Mouse (Mus musculus): ENCODE data around the gene Disc1.
A peak's percentile ranks its signal among the peaks of the same experiment; 100 is the strongest.

Disc1 gene

GRCm38 (mm10) chr8:125183548-125184451 is 129.8 kb downstream of the Disc1 start:
- peak; percentile 68 to 74 for DNase-seq

GRCm38 (mm10) chr8:125184452-125184817 is 130.4 kb downstream of the Disc1 start:
- DNase-seq: no peak

DNA sequence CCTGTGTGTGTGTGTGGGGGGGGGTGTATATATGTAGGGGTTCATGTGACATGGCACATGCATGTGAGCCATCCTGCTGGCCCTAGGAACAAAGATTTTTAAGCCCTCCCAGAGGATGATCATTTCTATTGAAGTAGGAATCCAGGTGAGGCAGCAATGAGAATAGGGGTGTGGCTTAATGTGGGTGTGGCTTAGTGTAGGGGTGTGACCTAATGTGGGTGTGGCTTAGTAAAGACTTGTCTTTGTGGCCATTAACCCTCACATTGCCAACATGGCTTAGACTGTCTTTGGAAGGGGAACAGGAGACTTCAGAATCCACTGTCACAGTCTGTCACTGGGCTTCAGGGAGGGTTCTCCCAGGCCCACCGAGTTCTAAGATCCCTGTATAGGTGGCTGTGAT is 130.9 kb downstream of the Disc1 start:
- no peak for DNase-seq

GRCm38 (mm10) chr8:125187044-125187443 is 133.0 kb downstream of the Disc1 start:
- DNase-seq: no peak

DNA sequence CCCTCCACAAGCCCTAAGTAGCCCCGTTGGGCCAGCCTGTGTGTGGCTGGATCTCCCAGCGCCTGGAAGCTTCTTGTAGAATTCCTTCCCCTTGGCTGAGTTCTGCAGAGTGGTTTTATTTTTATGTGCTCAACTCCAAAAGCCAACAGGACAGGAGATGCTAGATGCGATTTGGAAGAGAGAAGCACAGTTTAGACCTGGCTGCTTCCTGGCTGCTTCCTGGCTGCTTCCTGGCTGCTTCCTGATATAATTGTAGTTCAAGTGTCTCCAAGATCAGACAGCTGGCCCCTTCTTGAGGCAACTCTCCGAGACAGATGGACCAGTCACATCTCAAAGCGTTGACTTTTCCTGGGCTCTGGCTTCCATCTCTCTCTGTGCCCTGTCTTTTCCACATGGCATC is 139.7 kb downstream of the Disc1 start:
- no peak for DNase-seq

- no peak for DNase-seq
Observed at GRCm38 (mm10) chr8:125195121-125195520, 141.1 kb downstream of the Disc1 start.

GRCm38 (mm10) chr8:125196573-125197094 is 142.6 kb downstream of the Disc1 start:
- DNase-seq: no peak

GRCm38 (mm10) chr8:125197341-125198002 is 143.5 kb downstream of the Disc1 start:
- DNase-seq: no peak

- DNase-seq: peak in 1 of 2 experiments; percentile 40
Observed at GRCm38 (mm10) chr8:125198420-125199196, 144.6 kb downstream of the Disc1 start.

GRCm38 (mm10) chr8:125199197-125199939 is 145.4 kb downstream of the Disc1 start:
- DNase-seq: no peak

GRCm38 (mm10) chr8:125200273-125200863 is 146.4 kb downstream of the Disc1 start:
- no peak for DNase-seq

- DNase-seq: peak; percentile 29 to 31
Observed at GRCm38 (mm10) chr8:125201650-125202049, 147.7 kb downstream of the Disc1 start.

DNA sequence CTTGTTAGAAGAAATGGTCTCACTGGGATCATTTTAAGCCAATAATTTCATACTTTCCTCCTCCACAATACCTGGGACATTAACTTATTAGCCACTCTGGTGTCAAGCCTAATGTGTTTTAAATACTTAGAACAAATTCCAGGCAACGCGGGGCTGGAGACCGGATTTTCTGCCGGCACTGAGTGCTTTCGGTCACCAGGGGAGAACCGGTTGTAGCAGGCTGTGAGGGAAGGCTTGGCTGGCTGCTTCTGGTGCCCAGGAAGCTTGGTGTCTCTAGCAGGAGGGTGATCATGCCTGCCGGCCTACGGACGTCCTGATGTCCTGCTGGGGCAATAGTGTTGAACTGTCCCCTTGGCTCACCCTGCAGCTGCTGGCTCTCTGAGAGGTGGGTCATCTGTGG is 149.0 kb downstream of the Disc1 start:
- no peak for DNase-seq

GRCm38 (mm10) chr8:125205556-125205955 is 151.6 kb downstream of the Disc1 start:
- no peak for DNase-seq

DNA sequence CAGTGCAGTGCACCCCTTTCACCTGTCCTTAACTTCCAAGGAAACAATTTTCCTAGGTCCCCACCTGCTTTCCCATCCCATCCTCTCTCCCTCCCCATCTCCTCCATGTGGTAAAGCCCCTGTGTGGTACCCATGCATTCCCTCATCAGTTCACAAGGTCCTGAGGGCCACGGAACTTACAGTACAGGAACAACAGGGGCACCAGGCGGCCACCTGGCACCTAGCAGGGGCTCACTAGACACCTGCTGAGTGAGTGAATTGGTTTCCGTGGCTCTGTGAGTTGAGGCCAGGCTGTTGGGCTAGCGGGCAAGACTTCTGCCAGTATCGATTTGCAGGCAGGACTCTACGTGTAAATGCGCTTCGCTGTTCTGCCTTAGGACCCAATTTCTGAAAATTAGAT is 152.4 kb downstream of the Disc1 start:
- no peak for DNase-seq

- no peak for DNase-seq
Observed at GRCm38 (mm10) chr8:125206962-125207361, 153.0 kb downstream of the Disc1 start.

DNA sequence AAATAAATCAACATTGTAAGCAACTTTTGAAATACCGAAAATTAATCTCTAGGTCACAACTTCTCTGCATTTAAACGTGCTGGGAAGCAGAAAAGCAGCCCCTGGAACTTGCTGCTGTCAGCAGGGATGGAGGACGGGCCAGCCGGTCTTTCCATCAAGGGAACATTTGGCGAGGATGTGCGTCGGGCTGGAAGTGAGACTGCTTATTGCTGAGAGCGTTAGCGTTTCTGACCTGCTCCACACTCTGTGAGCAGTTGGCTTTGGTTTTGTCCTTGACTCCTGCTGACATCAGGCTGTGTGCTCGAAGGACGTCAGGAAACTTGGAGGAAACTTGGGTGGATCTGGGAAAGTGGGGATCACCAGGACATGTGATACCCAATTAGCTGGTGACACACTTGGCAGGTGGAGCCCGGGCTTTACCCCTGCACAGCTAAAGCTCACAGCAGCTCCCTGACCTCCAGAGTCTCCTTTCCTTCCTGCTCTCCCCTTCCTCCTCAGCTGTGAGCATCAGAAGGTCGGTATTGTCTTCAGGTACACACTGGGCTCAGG is 158.7 kb downstream of the Disc1 start:
- no peak for DNase-seq

DNA sequence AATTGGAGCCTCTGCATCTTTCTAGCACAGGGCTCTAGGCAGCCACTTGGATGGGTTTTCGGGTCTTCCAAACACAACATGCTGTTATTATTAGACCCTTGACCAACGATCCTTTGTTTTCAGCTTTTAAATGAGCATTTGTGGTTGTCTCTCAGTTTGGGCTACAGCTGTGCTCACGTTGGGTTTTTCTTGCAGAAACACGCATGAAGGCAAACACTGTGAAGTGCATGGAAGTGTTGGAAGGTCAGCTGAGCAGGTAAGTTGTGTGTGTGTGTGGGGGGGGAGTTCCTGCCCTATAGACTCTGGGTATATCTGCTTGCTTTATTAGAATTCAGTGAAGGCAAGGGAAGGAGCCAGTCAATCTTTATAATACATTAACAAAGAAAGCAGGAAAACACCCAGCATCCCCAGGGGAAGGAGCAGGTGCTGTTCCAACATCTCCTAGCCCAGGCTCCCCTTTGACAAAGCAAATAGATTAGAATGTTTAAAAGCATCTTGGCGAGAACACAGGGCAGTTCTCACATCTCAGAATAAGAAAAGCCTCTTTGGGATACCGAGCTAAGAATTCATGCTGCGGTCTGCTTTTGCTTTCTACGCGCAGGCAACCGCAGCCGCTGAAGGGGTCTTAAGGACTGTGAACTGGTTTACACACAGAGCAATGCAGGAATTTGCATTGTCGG is 164.0 kb downstream of the Disc1 start:
- DNase-seq: no peak

DNA sequence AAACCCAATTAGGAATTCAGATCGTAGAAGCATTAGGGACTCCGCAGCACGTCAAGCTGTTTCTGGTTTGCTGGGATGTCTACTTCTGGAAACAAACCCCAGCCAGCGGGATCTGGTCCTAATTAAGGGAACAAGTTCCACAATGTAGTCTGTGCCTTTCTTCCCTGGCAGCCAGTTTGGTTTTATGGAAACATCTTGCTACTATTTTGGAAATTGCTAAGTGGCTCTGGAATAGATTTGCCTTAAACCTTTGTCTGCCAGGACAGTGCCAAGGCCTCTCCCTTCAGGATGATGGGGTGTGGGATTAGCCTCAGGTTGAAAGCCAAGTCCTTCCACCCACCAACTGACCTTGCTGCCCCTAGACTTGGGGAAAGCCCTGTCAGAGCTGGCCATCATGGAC is 164.7 kb downstream of the Disc1 start:
- no peak for DNase-seq

GRCm38 (mm10) chr8:125220608-125221007 is 166.6 kb downstream of the Disc1 start:
- DNase-seq: peak in 1 of 2 experiments; percentile 46

- DNase-seq: no peak
Observed at GRCm38 (mm10) chr8:125221062-125221461, 167.1 kb downstream of the Disc1 start.

Data from lung, adult 18-20 months (tissue).